Mouse (Mus musculus) testis, postnatal 10 days (tissue): ENCODE measurements around the gene Pak3.

Experiments
- DNase-seq: peaks from one replicate; pipeline ENCODE4 v3.0.0; 2021; ENCODE audit warnings: low spot score

Pak3 gene

GRCm38 (mm10) chrX:143664221-143665150 lies 146.1 kb downstream of the Pak3 start:
- peak; percentile 37 for DNase-seq

GRCm38 (mm10) chrX:143665771-143666170 lies 147.4 kb downstream of the Pak3 start:
- no peak for DNase-seq

DNA sequence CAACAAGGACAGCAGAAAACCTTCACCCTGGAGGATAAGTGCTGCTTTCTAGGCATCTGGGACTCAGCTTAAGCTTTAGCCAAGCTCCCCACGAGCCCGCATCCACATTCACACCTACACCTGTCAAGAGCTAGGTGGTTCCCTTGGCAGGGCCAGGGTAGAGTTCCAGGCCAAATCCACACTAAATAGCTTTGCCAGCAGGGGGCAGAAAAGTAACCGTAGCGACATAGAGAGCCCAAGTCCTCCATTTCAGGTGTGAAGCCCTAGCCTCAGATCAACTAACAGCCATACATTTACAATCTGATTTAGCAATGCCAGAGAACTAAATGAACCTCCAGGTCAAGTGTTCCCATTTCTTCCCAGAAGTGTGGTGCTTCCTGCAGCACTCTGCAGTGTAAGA lies 148.6 kb downstream of the Pak3 start:
- peak; percentile 36 for DNase-seq

DNA sequence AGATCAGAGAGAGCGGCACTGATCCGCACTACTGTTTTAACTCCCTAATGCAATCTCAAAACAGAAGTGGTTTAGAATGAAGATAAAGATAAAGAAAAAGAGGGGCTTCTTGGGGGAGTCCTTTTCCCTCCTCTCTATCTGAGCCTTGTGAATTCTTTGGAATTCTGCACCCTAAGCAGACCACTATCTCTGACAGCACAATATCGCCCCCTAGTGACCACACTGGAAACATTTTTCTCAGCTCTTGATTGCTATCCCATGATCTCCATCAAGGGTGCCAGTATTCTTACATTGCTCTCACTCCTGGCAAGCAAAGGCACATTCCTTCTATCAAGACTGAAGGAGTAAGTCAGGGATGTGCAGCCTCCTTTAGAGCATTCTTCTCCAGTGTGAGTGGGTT lies 149.9 kb downstream of the Pak3 start:
- DNase-seq = peak; percentile 52

- DNase-seq = no peak
Observed at GRCm38 (mm10) chrX:143678566-143678965, 160.2 kb downstream of the Pak3 start.

GRCm38 (mm10) chrX:143722250-143722649 lies 203.9 kb downstream of the Pak3 start:
- DNase-seq = no peak

- DNase-seq = no peak
Observed at GRCm38 (mm10) chrX:143725411-143725810, 207.0 kb downstream of the Pak3 start.

- peak; percentile 34 for DNase-seq
Observed at GRCm38 (mm10) chrX:143736035-143736434, 217.6 kb downstream of the Pak3 start.

GRCm38 (mm10) chrX:143739171-143739570 lies 220.8 kb downstream of the Pak3 start:
- DNase-seq = peak; percentile 51

DNA sequence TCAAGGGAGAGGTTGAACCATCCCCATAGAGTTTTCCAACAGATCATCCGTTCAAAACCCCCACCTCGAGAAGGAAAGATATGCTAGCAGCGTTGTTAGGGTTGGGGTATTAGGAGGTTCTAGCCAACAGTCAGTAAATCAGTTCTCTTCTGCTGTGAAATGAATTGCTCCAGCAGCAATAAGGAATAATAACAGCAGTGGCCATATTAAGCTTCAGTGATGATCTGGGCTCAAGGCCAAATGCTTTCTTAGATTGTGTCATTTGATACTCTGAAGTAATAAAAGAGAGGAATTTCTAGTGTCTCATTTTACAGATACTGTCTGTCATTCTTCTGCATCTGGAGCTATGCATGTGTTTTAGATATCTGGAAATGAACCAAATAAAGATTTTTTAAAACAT lies 244.2 kb downstream of the Pak3 start:
- no peak for DNase-seq

DNA sequence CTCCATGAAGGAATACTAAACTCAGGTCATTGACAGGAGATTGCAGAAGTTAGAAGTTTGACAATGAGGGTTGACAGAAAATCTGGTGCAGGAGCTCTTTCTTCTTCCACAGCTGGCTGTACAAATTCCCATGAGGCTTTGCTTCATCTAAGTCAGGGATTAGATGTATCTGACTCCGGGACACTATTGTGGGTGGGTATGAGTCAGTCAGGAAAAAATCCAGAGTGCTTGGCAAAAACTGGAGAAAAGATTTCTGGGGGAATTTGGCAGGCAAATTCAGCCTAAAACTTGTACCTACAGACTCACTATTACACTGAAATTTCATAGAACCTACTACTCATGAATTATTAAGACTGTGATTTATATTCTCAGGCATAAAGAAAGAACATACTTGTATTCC lies 297.6 kb downstream of the Pak3 start:
- DNase-seq = no peak

DNA sequence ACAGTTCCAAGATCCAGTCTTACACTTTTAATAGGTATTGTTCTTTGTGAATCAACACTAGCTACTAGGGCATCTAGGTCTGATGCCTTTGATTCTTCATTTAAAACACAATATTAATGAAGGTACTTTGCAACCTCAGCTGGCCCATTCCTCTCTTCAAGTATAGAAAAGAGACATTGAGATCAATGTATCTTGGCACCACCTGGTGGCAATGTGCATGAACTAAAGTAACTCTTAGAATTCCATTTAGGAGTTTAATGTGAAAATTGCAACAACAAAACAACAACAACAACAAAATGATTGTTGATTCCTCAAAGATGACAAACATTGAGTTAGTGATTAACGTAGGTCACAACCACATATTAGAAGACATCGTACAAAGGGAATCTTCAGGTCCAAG lies 300.6 kb downstream of the Pak3 start:
- DNase-seq = no peak

- peak; percentile 33 for DNase-seq
Observed at GRCm38 (mm10) chrX:143826521-143826920, 308.1 kb downstream of the Pak3 start.

- peak; percentile 52 for DNase-seq
Observed at GRCm38 (mm10) chrX:143827212-143827611, 308.8 kb downstream of the Pak3 start, which contains the start of gene Capn6. Capn6 (minus strand) TSS chrX:143827414.

DNA sequence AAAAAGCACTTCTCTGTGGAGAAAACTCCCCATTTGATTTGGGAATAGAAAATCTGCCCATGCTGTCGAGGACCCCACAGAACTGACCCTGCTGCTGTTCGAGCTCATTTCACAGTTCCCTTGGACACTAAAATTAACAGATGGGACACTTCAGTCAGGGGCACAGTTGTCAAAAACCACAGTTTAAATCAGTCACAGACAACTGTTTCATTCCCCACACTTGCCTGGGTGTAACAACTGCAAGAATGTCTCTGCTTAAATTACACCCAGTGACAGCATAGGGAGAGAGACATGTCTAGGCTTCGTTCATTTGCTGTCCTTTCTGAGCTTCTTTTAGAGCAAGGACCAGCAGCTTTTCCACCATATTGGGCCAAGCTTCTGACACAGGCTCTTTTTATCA lies 328.2 kb downstream of the Pak3 start:
- DNase-seq = no peak
